Mouse (Mus musculus): ENCODE data around the gene Gpc6. TPM values are rescaled to one million over a fixed set of nuclear protein-coding genes. Genes with fewer than 3 reads are reported as not detected.

Gene Gpc6
- total RNA-seq, 4 experiments from 2014 or later, result 10.0 to 12.9 (median 10.9) TPM

DNA sequence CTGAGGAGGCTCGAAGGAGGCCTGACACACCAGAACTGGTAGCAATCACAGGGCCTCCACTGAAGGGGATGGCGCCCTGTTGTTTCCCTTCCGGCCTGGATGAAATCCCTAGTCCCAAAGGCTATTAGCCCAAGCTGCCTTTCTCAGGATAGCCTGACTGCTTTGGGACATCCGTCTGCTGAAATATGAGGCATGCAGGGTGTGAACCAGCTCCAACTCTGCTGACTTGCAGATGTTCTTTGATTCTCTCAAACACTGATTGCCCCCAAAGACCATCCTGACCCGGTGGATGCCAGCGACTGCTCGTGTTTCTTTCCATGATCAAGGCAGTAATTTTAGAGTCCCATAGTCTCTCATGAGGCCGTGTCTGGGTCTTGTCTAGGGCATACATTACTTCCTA is 991.5 kb downstream of the Gpc6 start:
- no peak for DNase-seq (ENCODE audit: low spot score in 2 of 2)

DNA sequence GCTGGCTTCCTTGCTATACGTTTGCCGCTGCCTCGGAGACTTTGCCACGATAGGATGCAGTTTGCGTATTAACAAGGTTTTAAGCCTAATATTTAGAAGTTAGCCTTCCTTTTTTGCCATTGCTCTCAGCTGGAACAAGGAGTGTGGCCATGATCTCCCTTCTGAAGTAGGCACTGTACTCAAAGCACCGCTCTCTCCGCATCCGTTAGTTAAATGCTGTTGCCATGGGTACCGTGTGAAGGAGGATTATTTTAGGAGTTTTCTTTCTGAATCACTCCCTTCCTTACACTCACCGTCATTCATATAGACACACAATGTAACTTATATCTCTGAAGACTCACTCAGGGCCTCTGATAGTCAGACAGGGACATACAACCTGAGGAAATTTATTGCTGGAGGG is 993.6 kb downstream of the Gpc6 start:
- no peak for DNase-seq (ENCODE audit: low spot score in 2 of 2)

DNA sequence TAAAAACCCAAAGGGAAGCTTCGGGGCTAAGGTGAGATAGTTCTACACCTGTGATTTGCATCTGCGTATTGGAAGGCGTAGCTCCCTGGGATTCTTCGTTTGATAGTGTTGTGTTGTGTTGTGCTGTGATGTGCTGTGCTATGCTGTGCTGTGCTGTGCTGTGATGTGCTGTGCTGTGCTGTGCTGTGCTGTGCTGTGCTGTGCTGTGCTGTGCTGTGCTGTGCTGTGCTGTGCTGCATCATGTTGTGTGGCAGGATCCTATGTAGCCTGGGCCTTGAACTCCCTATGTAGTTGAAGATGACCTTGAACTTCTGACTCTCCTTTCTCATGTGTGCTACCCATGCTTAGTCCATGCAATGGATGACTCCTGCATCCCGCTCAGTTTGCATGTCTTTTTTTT is 994.5 kb downstream of the Gpc6 start:
- DNase-seq (ENCODE audit: low spot score in 2 of 2), result no peak

DNA sequence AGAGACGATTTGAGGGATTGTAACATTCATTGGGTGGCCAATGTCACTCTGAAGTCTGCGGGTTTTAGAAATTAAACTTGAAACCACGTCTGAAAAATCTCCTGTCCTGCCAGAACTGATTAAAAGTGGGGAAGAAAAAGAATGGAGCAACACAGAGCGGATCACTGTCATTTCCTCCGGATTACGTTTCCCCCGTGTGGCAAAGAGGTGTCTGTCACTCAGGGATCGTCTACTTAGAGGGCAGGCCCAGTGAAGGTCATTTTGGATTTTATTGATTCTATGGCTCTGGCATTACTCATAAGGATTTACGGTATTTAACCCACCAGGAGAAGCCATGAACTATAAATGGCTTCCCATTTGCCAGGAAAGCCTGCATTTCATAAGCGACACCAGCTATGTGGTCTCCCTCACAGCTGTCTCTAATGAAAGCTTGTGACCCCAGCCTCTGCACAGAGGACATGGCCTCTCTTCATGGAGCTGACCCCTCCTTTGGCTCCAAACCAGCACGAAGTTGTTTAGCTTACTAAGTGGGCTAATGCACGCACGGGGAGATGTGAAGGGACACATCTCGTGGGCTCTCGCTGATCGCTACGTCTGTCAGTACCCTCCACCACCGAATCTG is 996.4 kb downstream of the Gpc6 start:
- DNase-seq (ENCODE audit: low spot score in 2 of 2), result no peak

DNA sequence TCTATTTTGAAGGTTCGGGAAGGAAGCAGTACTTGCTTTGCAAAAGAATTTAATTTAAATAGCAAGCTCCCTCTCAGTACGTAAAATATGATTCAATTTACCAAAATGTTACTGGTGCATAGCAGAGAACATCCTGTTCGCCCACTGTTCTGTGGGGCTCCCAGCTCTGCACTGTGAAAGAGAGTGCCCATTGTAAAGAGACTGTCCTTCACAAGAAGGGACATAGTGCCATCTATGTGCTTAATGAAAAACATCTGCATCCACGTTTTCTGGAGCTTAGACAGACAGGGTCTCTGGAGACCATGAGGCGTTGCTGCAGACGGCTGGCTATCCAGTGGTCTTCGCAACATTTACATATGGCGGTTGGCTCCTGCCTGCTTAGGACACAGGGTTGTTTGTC is 998.6 kb downstream of the Gpc6 start:
- no peak for DNase-seq (ENCODE audit: low spot score in 2 of 2)

DNA sequence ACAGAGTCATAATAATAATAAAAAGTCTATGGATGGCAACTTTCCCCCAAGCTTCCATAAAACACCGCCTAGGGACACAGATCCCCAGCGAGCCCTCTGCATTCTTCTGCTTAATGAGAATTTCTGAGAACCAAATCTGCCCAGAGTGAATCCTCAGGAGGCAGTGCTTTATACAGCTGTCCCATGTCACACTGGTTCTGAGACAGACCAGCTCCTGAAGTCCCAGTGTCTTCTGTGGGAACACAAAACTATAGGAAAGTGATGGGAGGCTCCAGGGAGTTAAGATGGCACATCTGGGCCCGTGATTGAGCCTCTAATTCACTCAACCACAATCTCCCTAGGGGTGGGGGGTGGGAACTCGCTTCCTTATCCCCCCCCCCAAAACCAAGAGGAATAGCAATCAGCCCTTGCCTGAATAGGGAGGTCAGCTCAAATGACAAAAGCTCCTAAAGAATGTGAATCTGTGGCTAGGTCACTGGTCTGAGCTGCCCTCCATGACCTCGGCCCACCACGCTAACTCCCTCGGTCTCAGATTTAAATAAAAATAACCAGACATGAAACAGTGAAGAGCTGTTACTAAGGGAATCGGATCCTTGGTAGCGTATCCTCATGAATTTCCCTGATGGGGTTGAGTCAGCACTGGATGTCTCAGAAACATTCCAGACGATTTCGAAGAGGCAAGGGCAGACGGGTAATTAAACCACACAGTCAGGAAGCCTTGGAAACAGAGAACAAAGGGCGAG is 1005.2 kb downstream of the Gpc6 start:
- no peak for DNase-seq (ENCODE audit: low spot score in 2 of 2)

DNA sequence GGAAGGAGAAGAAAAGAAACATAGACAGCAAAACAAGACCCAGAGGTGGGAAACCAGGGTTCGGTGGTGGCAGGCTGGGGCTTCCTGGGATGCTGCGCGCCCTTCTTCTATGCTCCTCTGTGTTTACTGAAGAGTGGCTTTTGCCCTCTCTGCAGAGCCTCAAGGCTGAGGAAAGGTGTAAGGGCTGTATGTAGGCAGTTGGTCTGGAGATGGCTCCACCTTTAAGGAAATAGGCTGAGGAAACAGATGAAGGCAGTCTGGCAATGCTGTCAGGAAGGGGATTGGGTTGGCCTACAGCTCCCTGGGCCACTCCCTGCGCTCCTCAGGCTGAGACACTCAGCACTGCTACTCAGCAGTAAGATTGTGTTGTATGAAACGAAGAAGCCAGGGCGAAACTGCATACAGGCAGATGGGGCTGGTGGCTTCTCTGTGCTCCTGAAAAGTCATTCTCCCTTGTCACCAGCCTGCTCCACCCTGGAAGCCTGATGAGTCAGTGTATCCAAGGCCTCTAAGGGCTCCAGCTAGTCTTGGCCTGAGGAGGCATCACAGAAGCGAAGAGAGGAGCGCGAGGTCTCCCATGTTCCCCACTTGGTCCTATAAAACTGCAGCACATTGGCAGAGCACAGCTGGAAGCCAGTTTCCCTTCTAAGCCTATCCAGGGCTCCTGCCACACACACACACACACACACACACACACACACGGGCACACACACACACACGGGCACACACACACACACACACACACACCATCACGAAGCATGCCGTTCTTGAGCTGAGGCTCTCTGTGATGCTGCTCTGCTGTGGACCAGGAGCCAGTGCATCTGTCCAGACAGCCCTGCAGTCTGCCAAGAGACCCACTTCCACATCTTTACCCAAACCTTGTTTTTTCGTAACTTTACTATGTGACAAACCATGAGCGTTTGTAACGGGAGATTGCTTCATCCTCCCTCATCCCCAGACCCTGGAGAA is 1006.0 kb downstream of the Gpc6 start:
- no peak for DNase-seq (ENCODE audit: low spot score in 2 of 2)

DNA sequence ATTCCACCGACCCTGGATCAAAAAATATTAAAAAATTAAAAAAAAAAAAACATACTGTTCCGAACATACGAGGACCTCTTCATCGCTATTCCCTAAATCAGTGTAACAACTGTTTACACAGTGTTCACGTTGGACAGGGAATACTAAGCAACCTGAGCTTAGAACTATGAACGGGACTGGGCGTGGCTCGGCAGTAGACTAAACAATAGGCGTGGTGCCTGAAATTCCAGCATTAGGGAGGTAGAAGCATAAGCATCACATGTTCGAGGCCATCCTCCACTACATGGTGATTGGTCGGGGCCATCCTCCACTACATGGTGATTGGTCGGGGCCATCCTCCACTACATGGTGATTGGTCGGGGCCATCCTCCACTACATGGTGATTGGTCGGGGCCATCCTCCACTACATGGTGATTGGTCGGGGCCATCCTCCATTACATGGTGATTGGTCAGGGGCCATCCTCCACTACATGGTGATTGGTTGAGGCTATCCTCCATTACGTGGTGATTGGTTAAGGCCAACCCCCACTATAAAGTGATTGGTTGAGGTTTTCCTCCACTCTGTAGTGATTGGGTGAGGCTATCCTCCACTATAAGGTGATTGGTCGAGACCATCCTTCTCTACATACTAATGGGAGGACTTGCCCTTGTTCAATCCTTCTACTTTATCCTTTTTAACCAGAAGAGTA is 1007.2 kb downstream of the Gpc6 start:
- no peak for DNase-seq (ENCODE audit: low spot score in 2 of 2)

DNA sequence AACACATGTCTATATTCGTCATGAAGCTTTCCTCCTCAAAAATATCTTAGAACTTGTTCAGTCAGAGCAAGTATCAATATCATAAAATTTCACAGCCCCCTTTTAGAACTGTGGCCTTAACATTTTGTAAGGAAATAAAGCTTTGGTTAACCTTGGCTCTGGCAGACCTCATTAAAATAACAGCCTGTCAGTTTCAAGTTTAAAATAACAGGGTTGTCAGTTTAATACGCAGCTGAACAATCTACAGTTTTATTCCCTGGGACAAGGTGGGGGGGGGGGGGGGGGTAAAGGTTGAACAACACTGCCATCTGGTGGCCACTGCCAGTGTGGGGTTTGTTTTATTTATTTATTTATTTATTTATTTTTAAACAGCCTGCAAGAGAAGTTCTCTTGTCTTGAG is 1013.4 kb downstream of the Gpc6 start:
- DNase-seq (ENCODE audit: low spot score in 2 of 2), result no peak

DNA sequence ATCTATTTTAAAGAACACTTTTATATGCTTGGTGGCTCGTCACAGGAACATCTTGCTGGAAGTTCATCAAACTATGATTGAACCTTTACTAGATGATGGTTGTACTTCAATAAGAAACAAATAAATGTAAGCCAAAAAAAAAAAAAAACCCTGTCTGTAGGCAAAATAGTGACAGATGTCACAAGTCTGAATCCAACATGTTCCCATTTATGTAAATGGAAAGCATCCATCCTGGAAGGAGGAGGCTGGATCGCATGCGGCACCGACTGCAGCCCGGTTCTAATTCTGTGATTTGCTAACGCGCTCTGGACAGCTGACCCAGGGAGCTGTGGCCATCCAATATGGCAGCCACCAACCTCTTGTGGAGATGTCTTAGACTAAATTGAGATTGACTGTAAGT is 1014.4 kb downstream of the Gpc6 start:
- DNase-seq (ENCODE audit: low spot score in 2 of 2), result no peak

DNA sequence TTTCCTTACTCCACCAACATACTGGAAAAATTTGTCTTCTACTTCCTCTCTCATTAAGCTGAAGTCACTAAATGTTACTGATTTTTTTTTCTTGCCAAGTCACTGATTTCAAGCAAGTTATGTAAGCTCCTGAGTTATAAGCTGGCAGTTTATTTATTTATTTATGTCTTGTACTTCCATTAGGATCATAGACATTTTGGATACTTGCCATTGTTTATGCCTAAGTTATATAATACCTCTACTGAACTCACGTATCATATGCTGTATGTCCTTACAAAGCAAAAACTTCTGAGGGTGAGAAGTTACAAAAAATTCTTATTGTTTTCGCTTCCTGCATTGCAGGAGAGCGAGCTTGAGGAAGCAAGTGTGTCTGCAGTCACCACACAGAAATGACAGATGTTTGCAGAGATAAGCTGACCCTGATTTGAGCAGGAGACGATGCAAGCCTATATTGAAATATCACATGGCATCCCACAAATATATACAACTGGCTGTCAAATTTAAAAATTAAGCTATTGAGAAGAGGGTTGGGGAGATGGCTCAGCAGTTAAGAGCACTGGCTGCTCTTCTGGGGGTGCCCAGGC is 1020.9 kb downstream of the Gpc6 start:
- DNase-seq (ENCODE audit: low spot score in 2 of 2), result no peak

DNA sequence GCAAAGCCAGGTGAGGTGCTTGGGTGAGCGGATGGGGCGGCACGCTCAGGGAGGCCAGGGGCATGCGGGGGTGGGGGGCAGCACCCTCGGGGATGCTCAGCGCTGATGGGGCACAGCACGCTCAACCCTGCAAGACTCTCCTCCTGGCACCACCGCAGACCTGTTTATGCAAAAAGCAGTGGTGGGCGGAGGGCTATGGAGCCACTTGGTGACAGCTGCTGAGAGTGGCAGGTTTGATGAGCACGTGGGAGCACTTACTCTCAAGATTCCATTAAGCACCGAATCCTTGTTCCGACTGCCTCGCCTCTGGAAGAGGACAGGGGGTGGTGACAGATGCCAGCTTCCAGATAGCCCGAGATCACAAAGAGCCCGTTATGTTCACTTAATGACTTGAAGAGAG is 1026.2 kb downstream of the Gpc6 start:
- no peak for DNase-seq (ENCODE audit: low spot score in 2 of 2)

DNA sequence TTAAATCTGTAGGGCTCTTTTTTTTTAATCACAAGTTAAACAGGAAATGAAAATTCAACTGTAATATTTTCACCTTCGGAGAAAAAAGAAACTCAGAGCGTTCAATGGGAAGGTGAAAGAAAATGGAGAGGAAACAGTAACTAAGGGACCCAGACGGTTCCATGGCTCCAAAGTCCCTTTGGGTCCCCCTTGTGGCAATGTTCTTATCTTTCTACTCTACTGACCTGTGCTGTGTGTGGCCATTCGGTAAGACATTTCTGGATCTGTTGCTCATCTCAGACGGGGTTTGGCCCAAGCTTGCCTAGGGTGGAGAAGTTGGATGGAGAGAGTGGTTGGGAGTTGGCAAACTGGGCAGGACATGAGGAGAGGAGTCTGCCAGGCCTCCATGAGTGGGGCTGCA is 1026.6 kb downstream of the Gpc6 start:
- no peak for DNase-seq (ENCODE audit: low spot score in 2 of 2)

DNA sequence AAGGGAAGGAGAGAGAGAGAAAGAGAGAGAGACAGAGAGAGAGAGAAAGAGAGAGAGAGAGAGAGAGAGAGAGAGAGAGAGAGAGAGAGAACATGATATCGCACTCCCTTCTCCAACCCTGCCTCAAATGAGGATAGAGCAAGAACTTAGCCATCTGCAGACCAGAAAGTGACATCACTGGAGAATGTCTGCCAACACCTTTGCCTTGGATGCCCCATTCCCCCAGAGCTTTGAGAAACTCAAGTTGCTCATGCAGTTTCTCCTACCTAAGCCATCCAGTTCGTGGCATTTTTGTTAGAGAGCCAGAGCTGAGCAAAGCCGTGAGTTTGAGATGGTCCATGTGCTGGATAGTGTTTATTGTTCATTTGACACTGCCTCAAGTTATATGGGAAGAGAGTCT is 1030.9 kb downstream of the Gpc6 start:
- DNase-seq (ENCODE audit: low spot score in 2 of 2), result no peak

DNA sequence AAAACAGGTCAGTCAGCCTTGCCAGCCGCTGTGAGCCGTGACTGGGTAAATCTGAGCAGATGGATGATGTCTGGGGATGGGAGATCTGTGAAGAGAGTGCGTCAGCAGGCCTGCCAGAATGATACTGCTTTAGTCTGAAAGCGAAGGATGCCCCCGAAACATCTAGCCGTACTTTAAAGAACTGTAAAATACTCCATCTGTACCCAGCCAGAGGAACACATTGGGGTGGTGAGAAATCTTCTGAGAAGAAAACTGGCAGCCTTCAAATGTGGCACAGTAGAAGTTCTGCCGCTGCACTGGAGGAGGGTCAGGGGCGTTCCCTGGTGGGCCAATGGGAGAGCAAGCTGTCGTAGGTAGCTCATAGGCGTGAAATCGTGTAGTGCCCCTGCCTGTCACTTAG is 1033.3 kb downstream of the Gpc6 start:
- DNase-seq (ENCODE audit: low spot score in 2 of 2), result peak; percentile 74 to 76

DNA sequence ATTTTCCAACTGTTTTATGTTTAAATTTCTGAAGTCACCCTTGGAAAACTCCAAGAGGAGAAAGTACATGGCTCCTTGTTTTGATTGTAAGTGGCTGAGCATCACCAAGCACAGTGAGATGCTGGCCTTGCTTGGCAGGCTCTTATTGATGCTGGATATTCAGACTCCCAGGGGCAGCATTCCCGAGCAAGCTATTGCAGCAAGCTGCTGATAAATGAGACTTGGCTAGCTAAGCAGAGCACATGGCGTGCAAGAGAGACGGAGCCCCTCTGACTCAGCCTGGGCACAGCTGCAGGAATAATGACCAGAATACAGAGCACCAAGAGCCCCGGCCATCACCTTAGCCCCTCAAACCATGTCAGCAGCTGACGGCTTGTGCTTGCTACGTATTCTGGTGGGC is 1036.2 kb downstream of the Gpc6 start:
- DNase-seq (ENCODE audit: low spot score in 2 of 2), result no peak

DNA sequence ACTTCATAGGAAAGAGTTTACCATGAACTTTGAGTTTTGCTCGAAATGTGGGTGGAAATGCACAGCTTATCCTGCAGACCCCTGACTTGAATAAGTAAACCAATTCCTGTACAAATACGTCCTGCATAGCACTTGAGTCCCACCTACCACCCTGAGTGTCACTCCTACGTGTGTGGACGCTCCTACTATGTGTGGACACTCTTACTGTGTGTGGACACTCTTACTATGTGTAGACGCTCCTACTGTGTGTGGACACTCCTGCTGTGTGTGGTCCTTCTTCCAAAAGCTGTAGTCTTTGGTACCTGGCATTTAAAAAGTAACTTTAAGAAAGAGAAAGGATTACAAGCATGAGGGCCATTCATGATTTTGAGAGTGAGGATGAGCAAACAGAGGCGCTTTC is 1036.7 kb downstream of the Gpc6 start:
- no peak for DNase-seq (ENCODE audit: low spot score in 2 of 2)

DNA sequence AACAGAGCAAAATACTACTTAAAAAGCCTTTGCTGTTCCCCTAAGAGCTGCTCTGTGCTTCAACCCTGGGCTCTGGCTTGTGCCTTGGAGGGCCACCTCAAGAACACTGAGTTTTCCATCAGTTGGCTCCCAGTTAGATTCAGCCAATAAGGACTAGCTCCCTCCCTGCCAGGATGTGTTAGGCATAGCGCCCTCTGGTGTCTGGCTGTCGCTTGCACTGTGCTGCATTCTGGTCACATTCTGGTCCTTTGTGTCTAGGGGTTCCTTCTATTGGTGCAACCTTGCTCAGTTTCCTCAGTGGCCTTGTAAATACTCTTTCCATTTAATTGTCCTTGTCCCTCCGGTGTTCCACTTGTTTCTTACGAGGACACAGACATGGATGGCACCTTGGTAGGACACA is 1037.3 kb downstream of the Gpc6 start:
- DNase-seq (ENCODE audit: low spot score in 2 of 2), result no peak

DNA sequence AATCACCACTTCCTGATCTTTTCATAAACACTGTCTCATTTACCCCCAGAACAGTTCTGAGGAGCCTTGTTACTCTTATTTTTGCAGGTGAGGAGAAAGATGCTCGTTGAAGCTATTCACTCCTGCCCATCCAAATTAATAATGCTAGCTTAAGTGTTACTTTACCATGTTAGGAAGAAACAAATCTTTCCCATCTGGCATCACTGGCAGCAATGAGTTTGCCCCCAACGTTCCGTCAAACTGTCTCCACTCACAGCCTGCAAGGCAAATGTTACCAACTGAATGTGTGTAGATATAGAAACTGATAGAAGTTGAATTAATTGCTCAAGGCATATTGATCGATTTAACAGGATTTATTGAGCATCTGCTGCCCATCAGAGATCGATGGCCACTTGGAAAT is 1047.5 kb downstream of the Gpc6 start:
- DNase-seq (ENCODE audit: low spot score in 2 of 2), result no peak

DNA sequence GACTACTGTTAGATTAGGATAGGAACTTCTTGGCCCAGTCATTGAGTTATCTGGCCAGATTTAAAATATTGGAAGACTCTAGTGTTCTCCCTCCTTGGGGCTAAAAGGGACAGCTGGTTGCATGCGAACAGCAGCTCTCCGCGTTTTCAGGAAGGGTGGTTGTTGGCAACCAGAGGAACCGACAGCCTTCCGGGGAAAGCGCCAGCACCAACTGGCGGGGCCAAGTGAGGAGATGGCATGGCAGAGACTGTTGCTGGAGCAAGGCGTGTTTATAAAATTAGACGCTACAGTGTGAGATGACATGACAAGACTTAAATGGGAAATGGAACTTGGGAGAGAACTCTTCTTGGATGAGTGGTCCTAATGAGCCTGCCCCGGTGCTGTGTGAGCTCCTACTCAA is 1056.4 kb downstream of the Gpc6 start:
- peak; percentile 57 to 70 for DNase-seq (ENCODE audit: low spot score in 2 of 2)

DNA sequence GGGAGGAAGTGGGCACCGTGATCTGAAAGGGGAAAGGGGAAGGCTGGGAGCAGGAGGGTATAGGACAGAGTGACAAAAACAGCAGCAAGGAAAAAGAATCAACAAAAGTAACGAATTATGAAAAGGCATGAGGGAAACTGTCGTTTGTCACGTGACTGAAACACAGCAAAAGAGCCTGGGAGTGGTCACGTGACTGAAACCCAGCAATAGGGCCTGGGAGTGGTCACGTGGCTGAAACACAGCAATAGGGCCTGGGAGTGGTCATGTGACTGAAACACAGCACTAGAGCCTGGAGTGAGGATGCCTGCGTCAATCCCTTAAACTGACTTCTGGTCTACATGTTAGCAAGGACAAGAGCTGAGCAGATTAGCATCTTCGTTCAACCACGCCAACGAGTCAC is 1063.3 kb downstream of the Gpc6 start:
- no peak for DNase-seq (ENCODE audit: low spot score in 2 of 2)

Data from layer of hippocampus, adult 8-10 months (tissue).